Mouse (Mus musculus): Measurements from ENCODE around the gene Pgk1.
A peak's percentile ranks its signal among the peaks of the same experiment; 100 is the strongest.

The Pgk1 gene

DNA sequence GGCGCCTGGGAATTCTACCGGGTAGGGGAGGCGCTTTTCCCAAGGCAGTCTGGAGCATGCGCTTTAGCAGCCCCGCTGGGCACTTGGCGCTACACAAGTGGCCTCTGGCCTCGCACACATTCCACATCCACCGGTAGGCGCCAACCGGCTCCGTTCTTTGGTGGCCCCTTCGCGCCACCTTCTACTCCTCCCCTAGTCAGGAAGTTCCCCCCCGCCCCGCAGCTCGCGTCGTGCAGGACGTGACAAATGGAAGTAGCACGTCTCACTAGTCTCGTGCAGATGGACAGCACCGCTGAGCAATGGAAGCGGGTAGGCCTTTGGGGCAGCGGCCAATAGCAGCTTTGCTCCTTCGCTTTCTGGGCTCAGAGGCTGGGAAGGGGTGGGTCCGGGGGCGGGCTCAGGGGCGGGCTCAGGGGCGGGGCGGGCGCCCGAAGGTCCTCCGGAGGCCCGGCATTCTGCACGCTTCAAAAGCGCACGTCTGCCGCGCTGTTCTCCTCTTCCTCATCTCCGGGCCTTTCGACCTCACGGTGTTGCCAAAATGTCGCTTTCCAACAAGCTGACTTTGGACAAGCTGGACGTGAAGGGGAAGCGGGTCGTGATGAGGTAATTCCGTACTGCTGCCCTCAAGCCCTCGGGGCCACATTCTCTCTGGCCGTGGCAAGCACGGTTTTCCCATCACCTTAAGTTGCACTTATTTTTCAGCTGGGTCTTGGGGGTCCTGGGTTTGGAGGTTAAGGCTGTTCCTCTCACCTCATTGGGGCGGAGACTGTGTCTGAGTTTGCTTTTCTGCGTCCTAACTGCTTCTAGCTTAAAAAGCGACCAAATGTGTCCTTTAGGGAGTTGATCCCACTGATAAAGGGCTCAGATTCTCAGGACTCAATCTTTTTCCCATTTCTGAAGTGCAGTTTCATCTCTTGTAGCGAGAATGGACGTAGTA is at the start of gene Pgk1:
Gene Pgk1, plus strand, starts transcription at position 388 of the 937 bp plus-strand sequence.
- no peaks in the 10 kb centered on the region for H3K27me3 ChIP-seq (ENCODE audit: control insufficient read depth, insufficient read depth, low read length, poor library complexity, severe bottlenecking)
- no peaks in the 10 kb centered on the region for H3K36me3 ChIP-seq (ENCODE audit: control insufficient read depth, insufficient read depth, low read length, poor library complexity, severe bottlenecking)
- DNase-seq (ENCODE audit: low read depth, low spot score) = peak; percentile 95

DNA sequence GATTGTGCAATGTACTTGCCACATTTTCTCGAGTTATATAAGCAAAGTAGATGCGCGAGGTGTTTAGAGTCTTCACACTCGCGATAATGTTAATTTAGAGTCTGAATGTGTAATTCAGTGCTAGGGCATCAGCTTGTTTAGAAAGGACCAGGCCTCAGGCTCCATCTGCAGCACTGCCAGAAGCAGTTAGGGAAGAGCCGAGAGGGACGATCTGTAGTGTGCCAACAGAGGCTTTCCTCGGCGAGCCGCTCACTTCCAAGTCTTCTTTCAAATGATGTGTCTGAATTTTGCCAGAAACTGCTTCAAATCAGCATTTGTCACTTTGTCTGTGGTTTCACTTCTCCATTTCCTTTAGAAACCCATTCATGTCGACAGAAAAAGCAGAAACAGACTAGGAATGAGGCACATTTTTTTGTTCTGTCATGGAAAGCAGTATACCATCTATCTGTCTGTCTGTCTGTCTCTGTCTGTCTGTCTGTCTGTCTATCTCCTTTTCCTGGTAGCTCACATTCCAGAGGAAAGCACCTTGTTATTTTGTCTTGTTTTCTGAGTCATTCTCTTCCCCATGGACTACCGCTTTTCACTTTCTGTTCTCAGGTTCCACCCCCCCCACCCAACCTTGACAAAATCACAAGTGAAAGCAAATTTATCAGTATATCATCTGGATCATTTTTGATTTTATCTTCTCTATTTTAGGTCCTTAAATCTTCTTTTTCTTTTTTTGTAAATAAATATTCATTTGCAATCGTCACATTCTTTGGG is 47.4 kb upstream of the Pgk1 start:
- no peaks in the 10 kb centered on the region for H3K27me3 ChIP-seq (ENCODE audit: control insufficient read depth, insufficient read depth, low read length, poor library complexity, severe bottlenecking)
- no peaks in the 10 kb centered on the region for H3K36me3 ChIP-seq (ENCODE audit: control insufficient read depth, insufficient read depth, low read length, poor library complexity, severe bottlenecking)
- peak; percentile 70 for DNase-seq (ENCODE audit: low read depth, low spot score)

GRCm38 (mm10) chrX:106142936-106143335 is 44.0 kb upstream of the Pgk1 start, which contains the start of gene Tlr13:
Gene Tlr13 (plus strand): TSS chrX:106143204.
- Histone ChIP-seq H3K36me3 (ENCODE audit: control insufficient read depth, insufficient read depth, low read length, poor library complexity, severe bottlenecking) (no peaks in the 10 kb centered on the region), H3K27me3 (ENCODE audit: control insufficient read depth, insufficient read depth, low read length, poor library complexity, severe bottlenecking) (no peaks in the 10 kb centered on the region)
- no peak for DNase-seq (ENCODE audit: low read depth, low spot score)

- DNase-seq (ENCODE audit: low read depth, low spot score) = no peak
- Histone ChIP-seq H3K36me3 (ENCODE audit: control insufficient read depth, insufficient read depth, low read length, poor library complexity, severe bottlenecking) (no peaks in the 10 kb centered on the region), H3K27me3 (ENCODE audit: control insufficient read depth, insufficient read depth, low read length, poor library complexity, severe bottlenecking) (no peaks in the 10 kb centered on the region)
Observed at GRCm38 (mm10) chrX:106148185-106148584, 38.7 kb upstream of the Pgk1 start.

- Histone ChIP-seq H3K27me3 (ENCODE audit: control insufficient read depth, insufficient read depth, low read length, poor library complexity, severe bottlenecking) (no peaks in the 10 kb centered on the region), H3K36me3 (ENCODE audit: control insufficient read depth, insufficient read depth, low read length, poor library complexity, severe bottlenecking) (no peaks in the 10 kb centered on the region)
- DNase-seq (ENCODE audit: low read depth, low spot score) = no peak
Observed at GRCm38 (mm10) chrX:106149460-106149859, 37.4 kb upstream of the Pgk1 start.

DNA sequence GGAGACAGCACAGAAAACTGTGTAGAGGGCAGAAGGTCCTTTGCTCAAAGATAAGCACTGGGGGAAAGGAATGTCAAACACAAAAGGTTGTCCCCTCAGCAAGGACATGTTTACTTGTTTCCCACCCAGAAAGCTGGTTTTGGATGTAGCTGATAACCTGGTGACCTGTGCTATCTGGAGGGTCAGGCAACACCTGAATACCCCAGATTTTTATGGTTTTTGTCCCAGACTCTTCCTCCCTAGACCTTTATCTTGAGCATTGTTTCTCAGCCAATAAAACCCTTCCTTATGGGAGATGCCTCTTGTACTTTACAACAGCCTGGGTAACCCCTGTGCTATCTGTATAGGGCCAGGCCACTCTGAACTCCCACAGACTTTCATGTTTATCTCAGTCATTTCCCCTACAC is 32.7 kb upstream of the Pgk1 start:
- H3K36me3 ChIP-seq (ENCODE audit: control insufficient read depth, insufficient read depth, low read length, poor library complexity, severe bottlenecking) = no peaks in the 10 kb centered on the region
- no peak for DNase-seq (ENCODE audit: low read depth, low spot score)
- H3K27me3 ChIP-seq (ENCODE audit: control insufficient read depth, insufficient read depth, low read length, poor library complexity, severe bottlenecking) = no peaks in the 10 kb centered on the region

DNA sequence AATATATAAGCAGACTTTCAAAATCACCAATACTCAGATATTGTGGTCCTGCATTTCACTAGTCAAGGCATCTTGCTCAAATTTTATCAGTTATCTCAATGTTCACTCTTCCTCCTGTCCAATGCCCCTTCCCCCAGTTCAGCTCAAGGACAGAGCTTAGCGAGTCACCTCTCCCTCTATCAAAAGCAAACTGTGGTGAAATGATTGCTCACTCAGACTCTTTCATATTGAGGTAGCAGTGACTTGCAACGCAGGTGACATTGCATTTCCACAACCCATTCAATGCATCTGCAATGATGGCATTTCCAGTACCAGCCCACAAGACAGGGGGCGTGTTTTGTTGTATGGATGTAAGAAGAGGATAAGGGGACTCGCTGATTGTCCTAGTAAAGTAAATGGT is 31.0 kb upstream of the Pgk1 start:
- no peak for DNase-seq (ENCODE audit: low read depth, low spot score)
- Histone ChIP-seq H3K36me3 (ENCODE audit: control insufficient read depth, insufficient read depth, low read length, poor library complexity, severe bottlenecking) (no peaks in the 10 kb centered on the region), H3K27me3 (ENCODE audit: control insufficient read depth, insufficient read depth, low read length, poor library complexity, severe bottlenecking) (no peaks in the 10 kb centered on the region)

DNA sequence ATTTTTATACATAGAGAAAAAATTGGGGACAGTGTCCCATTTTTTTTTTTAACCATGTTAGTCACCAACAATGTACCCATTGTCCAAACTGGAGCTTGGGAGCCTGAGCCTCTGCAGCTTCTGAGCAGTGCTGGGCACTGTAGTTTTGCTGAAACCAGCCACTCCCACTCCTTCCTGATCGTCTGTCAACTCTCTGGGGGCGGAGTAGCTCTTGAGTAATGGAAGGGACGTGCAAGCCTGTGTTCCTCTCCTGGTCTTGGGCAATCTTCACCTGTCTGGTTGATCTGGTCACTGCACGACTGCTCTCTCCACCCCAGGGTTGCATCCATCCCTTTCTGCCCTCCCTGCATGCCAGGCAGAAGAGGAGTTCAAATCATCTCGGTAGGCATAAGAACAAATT is 22.9 kb upstream of the Pgk1 start:
- DNase-seq (ENCODE audit: low read depth, low spot score) = no peak
- Histone ChIP-seq H3K27me3 (ENCODE audit: control insufficient read depth, insufficient read depth, low read length, poor library complexity, severe bottlenecking) (no peaks in the 10 kb centered on the region), H3K36me3 (ENCODE audit: control insufficient read depth, insufficient read depth, low read length, poor library complexity, severe bottlenecking) (no peaks in the 10 kb centered on the region)

DNA sequence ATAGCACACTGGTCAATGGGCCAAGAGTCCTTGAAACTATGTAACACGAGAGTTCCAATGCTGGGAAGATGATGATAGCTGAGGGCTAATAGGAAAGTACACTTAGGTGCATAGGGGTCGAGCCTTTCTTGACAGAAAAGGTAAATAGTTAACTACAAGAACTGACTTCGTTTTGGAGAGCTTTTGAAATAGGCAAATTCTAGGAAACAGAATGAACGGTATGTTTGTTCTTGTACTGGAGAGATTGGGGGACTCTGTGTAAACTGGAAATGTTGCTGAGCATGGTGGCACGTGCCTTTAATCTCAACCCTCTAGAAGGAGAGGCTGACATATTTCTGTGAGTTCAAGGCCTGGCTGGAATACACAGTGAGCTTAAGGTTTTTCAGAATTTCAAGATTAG is 22.3 kb upstream of the Pgk1 start:
- H3K36me3 ChIP-seq (ENCODE audit: control insufficient read depth, insufficient read depth, low read length, poor library complexity, severe bottlenecking) = no peaks in the 10 kb centered on the region
- DNase-seq (ENCODE audit: low read depth, low spot score) = no peak
- no peaks in the 10 kb centered on the region for H3K27me3 ChIP-seq (ENCODE audit: control insufficient read depth, insufficient read depth, low read length, poor library complexity, severe bottlenecking)

DNA sequence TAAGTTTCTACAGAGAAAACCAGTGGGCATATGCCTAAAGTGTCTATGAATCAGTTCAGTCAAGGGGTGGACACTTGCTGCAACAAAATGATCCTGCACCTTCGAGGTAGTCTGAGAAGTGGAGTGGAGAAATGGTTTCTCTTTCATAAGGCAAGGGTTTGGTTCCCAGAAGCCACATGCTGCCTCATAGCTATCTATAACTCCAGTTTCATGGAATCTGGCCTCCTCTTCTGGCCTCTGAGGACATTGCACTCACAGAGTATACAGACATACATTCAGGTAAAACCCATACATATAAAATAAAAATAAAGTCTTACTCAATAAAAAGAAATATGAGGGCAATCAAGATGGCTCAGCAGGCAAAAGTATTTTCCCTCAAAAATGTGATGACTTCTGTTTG is 21.8 kb upstream of the Pgk1 start:
- Histone ChIP-seq H3K27me3 (ENCODE audit: control insufficient read depth, insufficient read depth, low read length, poor library complexity, severe bottlenecking) (no peaks in the 10 kb centered on the region), H3K36me3 (ENCODE audit: control insufficient read depth, insufficient read depth, low read length, poor library complexity, severe bottlenecking) (no peaks in the 10 kb centered on the region)
- peak; percentile 50 for DNase-seq (ENCODE audit: low read depth, low spot score)

GRCm38 (mm10) chrX:106171106-106171852 is 15.6 kb upstream of the Pgk1 start:
- peak; percentile 83 for DNase-seq (ENCODE audit: low read depth, low spot score)

GRCm38 (mm10) chrX:106171853-106172154 is 15.1 kb upstream of the Pgk1 start:
- no peaks in the 10 kb centered on the region for H3K36me3 ChIP-seq (ENCODE audit: control insufficient read depth, insufficient read depth, low read length, poor library complexity, severe bottlenecking)
- no peak for DNase-seq (ENCODE audit: low read depth, low spot score)

More at GRCm38 (mm10) chrX:106171106-106171852, 15.6 kb upstream of the Pgk1 start:
- Histone ChIP-seq H3K27me3 (ENCODE audit: control insufficient read depth, insufficient read depth, low read length, poor library complexity, severe bottlenecking) (no peaks in the 10 kb centered on the region; the same call in 1 of the 2 replicates), H3K36me3 (ENCODE audit: control insufficient read depth, insufficient read depth, low read length, poor library complexity, severe bottlenecking) (no peaks in the 10 kb centered on the region)

GRCm38 (mm10) chrX:106176331-106176730 is 10.6 kb upstream of the Pgk1 start:
- Histone ChIP-seq H3K36me3 (ENCODE audit: control insufficient read depth, insufficient read depth, low read length, poor library complexity, severe bottlenecking) (no peaks in the 10 kb centered on the region), H3K27me3 (ENCODE audit: control insufficient read depth, insufficient read depth, low read length, poor library complexity, severe bottlenecking) (no peaks in the 10 kb centered on the region; the same call in 1 of the 2 replicates)
- DNase-seq (ENCODE audit: low read depth, low spot score) = no peak

More at GRCm38 (mm10) chrX:106171853-106172154, 15.1 kb upstream of the Pgk1 start:
- H3K27me3 ChIP-seq (ENCODE audit: control insufficient read depth, insufficient read depth, low read length, poor library complexity, severe bottlenecking) = no peaks in the 10 kb centered on the region; the same call in 1 of the 2 replicates

DNA sequence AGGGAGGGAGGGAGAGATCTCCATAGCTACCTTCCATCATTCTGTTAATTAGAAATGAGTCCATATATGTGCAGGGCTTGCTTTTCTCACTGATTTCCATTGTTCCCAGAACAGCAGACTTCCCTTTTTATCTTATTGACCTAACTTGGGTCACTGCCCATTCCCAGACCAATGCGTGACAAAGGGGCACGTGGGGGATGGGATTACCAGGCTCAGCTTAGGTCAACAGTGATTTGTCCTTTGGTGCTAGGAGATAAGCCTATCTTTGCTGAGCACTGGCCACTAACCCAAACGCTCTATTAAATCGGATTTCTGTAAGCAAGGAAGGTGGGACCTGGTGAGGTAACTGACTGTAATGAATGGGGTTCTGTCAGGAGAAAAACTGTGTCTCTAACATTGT is 2.6 kb upstream of the Pgk1 start:
- Histone ChIP-seq H3K27me3 (ENCODE audit: control insufficient read depth, insufficient read depth, low read length, poor library complexity, severe bottlenecking) (no peaks in the 10 kb centered on the region), H3K36me3 (ENCODE audit: control insufficient read depth, insufficient read depth, low read length, poor library complexity, severe bottlenecking) (no peaks in the 10 kb centered on the region)
- no peak for DNase-seq (ENCODE audit: low read depth, low spot score)
